Mouse (Mus musculus) embryo, embryonic 11 days (tissue): Measurements from ENCODE around the gene Ifih1.

Source experiments
- DNase-seq: peaks from one replicate; pipeline ENCODE4 v3.0.0-alpha.2; 2015

The Ifih1 gene

DNA sequence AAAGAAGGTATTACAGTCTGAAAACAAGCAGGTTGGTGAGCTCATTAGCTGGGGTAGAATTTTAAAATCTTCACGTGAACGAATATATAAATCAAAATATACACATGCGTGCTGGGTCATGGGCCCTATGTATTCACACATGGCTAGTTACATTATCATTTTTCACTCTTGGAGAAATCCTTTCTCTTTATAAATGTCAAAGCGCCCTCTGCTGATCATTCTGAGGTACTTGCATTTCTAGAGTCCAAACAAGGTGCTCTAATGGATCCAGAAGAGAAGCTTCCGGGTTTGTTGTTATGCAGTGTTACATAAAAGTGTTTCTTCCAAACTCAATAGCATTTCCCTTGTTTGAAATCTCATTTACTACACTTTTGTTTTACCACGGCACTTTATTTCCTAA, 15.6 kb downstream of the Ifih1 start:
- peak; percentile 78 for DNase-seq

DNA sequence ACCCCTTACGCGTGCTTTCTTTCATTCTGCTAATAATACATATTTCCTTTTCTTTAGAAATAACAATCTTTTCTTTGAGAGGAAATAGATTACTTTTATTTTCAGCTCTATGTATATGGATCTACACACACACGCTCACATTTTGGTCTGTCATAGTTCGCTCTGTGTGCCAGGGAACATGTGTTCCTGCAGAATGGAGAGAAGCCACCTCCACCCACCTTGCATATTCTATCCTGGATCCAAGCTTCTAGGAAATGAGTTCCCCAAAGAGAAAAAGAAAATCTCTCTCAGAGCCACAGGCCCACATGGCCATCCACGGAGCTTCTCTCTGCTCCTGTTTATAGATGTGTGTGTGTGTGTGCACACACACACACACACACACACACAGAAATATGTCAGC, 17.7 kb downstream of the Ifih1 start:
- no peak for DNase-seq

DNA sequence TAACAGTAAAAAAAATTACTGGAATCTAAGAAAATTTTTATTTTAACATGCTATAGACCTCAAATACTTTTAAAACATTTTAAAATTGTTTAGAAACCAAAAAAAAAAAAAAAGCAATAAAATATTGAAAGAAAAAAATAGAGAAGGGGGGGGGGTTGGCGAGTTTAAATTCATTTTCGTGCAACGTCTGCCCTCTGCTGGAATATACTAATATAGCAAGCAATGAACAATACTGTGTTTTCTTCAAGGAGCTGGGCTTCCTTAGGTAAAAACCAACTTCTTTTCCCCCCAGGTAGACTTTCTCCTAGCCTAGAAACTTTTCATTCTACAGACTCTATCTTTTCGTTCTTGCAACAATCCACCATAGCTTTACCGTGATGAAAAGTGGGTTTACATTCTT, 18.3 kb downstream of the Ifih1 start:
- DNase-seq: peak; percentile 41

DNA sequence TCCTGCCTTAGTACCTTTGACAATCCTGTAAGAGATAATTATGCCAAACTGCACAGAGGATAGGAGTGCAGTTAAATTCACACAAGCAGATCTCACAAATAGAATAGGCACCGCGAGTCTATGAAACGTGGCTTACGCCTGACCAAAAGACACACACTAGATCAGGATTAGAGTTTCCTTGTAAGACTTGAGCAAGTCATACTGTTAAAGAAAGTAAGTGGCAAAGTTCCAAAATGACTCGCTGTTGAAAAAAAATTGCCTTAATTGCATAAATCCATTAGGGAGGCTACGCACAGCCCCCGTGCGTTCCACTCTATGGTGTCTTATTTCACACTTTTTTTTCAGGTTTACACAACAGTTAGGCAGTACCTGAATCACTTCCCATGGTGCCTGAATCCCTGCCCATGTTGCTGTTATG, 23.0 kb downstream of the Ifih1 start:
- no peak for DNase-seq

DNA sequence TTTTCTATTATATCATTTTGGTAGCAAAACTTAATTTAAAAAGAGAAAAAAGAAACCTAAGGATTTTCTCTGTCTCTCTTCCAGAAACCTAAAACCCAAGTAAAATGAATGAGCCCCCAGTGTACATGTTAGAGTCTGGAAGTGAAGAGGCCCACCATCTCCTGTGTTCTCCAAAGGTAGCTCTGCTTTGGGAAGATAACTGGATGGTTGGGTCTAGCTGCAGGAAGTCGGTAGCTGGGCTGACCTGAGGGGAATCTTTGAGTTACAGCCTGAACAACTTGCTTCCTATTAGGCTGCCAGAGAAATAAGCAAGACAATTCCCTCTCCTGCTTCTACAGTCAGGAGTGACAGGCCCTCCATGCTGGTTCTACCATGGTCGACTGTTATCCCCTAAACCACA, 26.4 kb downstream of the Ifih1 start:
- no peak for DNase-seq

DNA sequence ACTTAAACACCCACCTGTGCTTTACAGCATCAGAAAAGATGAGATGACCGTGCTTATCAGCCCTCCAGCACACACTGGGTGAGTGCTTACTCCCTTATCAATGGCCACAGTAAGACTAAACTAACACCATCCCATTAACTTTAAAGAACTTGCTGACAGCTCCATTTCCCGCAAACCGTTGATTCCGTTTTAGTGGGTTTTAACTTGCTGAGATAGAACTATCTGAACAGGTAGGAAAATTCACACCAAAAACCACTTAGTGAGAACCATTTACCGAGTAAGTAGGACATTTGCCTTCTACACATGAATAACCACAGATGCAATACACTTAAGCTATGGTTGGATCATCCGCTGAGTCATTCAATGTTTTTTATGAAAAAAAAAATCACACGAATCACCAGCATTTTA, 27.1 kb downstream of the Ifih1 start:
- DNase-seq: no peak

- no peak for DNase-seq
Measured at GRCm38 (mm10) chr2:62613133-62613532, 32.9 kb downstream of the Ifih1 start.

GRCm38 (mm10) chr2:62606205-62606604, 39.9 kb downstream of the Ifih1 start:
- DNase-seq: no peak

- no peak for DNase-seq
Measured at GRCm38 (mm10) chr2:62603530-62603929, 42.5 kb downstream of the Ifih1 start.

GRCm38 (mm10) chr2:62596586-62596985, 49.5 kb downstream of the Ifih1 start:
- DNase-seq: no peak

- no peak for DNase-seq
Measured at GRCm38 (mm10) chr2:62594491-62594890, 51.6 kb downstream of the Ifih1 start.

GRCm38 (mm10) chr2:62591555-62591954, 54.5 kb downstream of the Ifih1 start:
- DNase-seq: no peak

- no peak for DNase-seq
Measured at GRCm38 (mm10) chr2:62589333-62589732, 56.7 kb downstream of the Ifih1 start.

DNA sequence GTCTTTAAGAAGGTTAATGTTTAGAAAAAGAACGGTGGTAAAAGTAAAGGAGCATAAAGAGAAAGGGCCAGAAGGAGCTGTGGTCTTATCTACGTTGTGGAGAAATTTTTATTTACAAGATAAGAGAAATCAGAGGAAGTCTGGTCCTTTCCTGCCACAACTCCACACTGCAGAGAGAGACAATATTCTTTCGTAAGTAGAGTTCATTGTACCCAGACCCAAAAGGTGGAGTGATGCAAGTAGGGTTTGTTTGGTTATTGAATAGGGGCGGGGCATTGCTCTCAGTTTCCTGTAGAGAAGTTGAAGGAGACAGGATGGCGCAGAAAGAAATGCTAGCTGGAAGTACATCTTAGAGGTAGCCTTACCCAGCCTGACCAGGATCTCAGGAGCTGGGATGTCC, 60.3 kb downstream of the Ifih1 start:
- no peak for DNase-seq

DNA sequence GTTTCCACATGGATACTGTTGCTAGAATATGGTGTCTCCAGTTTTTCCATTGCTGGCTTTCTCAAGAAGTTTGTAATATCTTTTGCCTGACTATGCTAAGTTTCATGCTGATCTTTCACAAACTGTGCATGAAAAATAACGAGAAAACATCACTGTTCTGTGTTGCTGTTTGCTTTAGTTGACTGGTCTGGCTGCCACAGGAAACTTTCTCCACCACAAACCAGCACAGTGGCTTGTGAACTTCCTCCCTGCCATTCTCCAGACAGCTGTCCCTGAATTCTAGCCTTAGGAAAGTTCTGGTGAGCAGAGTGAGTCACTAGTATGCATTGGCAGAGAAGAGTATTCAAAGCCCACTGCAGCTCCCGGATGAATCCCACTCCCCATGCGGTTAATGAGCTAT, 71.1 kb downstream of the Ifih1 start:
- no peak for DNase-seq

GRCm38 (mm10) chr2:62574250-62574649, 71.8 kb downstream of the Ifih1 start:
- DNase-seq: peak; percentile 36

- peak; percentile 79 for DNase-seq
Measured at GRCm38 (mm10) chr2:62573753-62574159, 72.3 kb downstream of the Ifih1 start, which contains the start of gene Fap. Fap (minus strand) TSS chr2:62574075.

GRCm38 (mm10) chr2:62573099-62573752, 72.8 kb downstream of the Ifih1 start:
- peak; percentile 9 for DNase-seq

- no peak for DNase-seq
Measured at GRCm38 (mm10) chr2:62564687-62565086, 81.4 kb downstream of the Ifih1 start.

DNA sequence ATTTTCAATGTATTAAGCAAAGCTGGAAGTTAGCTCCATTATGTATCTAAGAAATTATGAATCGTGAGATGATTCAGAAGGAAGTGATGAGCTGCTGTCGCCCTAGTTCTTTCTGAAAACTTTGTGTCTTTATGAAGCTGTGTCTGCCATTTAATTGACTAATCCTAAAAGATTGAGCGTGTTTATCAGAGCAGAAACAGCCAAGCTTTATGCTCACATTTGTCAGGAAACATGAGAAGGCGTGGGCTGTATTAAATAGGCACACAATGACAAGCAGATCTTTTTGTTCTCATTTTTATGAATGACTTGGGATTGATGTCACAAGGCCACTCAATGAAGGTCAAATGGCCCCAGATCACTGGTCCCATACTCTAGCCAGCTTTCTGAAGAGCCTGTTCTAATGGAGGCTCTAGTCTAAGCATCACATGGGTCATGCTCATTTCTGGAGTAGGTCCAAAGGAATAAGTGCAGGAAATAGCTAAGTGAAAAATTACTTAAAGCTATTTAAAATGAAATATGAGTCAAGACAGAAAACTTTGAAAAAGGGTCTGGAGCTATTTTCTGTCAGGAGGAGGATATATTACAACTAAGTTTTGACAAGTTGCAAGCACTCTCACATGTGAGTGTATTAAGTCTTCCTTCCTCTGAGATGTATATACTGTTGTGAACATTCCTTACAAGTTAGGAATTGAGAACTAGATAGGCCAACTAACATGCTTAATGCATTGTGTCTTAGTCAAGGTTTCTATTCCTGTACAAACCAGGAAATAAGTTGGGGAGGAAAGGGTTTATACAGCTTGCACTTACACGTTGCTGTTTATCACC, 83.2 kb downstream of the Ifih1 start:
- DNase-seq: peak; percentile 8

- no peak for DNase-seq
Measured at GRCm38 (mm10) chr2:62557417-62557816, 88.6 kb downstream of the Ifih1 start.

GRCm38 (mm10) chr2:62556349-62556748, 89.7 kb downstream of the Ifih1 start:
- DNase-seq: no peak

DNA sequence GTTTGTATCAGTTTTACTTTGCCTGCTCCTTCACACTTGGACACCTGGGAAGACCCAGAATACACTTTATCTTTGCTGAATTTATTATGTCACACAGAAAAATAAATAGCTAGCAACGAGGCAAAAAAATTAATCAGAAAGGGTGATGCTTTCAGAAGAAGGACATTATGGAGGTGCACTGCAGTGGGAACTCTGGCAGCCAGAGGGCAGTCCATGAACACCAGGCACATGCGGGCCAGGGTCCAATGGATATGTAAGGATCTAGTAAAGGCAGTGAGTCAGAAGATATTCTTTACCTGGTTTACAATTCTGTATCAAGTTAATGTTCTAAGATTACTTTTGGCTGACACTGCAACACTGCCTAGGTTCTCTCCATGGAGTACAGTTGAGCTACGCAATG, 96.4 kb downstream of the Ifih1 start:
- DNase-seq: no peak

DNA sequence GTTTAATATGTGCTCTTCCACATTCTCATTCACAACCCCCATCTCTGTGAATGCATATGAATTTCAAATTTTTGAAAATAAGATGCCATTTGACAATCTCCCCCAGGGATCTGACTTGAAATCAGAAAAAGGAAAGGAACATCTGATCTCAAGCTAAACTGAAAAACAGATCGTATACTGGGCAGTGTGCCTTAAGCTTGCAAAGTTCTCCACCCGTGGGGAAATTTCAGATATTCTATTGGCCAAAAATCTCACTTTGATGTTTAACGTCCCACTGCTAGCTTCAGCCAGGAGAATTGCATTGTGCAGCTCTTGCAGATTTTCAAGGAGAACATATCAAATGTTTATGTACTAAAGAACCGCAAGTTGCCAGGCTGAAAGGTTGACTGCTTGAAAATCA, 96.9 kb downstream of the Ifih1 start:
- DNase-seq: no peak
